Mouse (Mus musculus) neural tube, embryonic 15.5 days (tissue): Measurements from ENCODE around the gene Tlr12. TPM values are rescaled to one million over a fixed set of nuclear protein-coding genes. Genes with fewer than 3 reads are reported as not detected.

Source experiments
- ATAC-seq: fragments of 200-750 bp; cut with Nextera tagmentation; 2 replicates; pipeline ENCODE4 v1.8.0; 2017; ENCODE audit warnings: mild to moderate bottlenecking, moderate TSS enrichment, moderate library complexity; ENCODE audit not compliant: low FRiP score
- H3K27ac ChIP-seq: fragments of 300-500 bp; sonication (generic); replicated peaks from 2 replicates; pipeline ENCODE4 v1.5.1; 2015; ENCODE audit warnings: mild to moderate bottlenecking, inconsistent platforms
- H3K27me3 ChIP-seq: fragments of 300-500 bp; sonication (generic); replicated peaks from 2 replicates; pipeline ENCODE4 v1.6.1; 2015; ENCODE audit warnings: inconsistent platforms
- H3K36me3 ChIP-seq: fragments of 300-500 bp; sonication (generic); 2 replicates; pipeline ENCODE4 v1.6.1; 2015; ENCODE audit warnings: inconsistent platforms
- H3K4me1 ChIP-seq: fragments of 300-500 bp; sonication (generic); 2 replicates; pipeline ENCODE4 v1.6.1; 2015; ENCODE audit warnings: inconsistent platforms
- H3K4me2 ChIP-seq: fragments of 300-500 bp; sonication (generic); 2 replicates; pipeline ENCODE4 v1.6.1; 2015; ENCODE audit warnings: inconsistent platforms, mild to moderate bottlenecking, moderate library complexity
- H3K4me3 ChIP-seq: fragments of 300-500 bp; sonication (generic); replicated peaks from 2 replicates; pipeline ENCODE4 v1.5.1; 2015; ENCODE audit warnings: mild to moderate bottlenecking, inconsistent platforms
- H3K9ac ChIP-seq: fragments of 300-500 bp; sonication (generic); replicated peaks from 2 replicates; pipeline ENCODE4 v1.6.1; 2015; ENCODE audit warnings: mild to moderate bottlenecking, inconsistent platforms
- H3K9me3 ChIP-seq: fragments of 300-500 bp; sonication (generic); replicated peaks from 2 replicates; pipeline ENCODE4 v1.6.1; 2016; ENCODE audit warnings: inconsistent platforms
- WGBS: fragments of 180-500 bp; shearing (Covaris S2); methylation state at CpG from one replicate; pipeline ENCODE4 v1.1.7; 2015; ENCODE audit warnings: mixed read lengths; 5-methylcytosine and 5-hydroxymethylcytosine counted together
- polyA plus RNA-seq: library from polyadenylated mRNA; unstranded; fragments of >200 nt; fragmentation: Nextera tagmentation; extraction: Ambion mirVana; gene quantifications from 2 replicates; pipeline ENCODE4 v1.2.1, GENCODE M21; 2015

Tlr12 gene
- polyA plus RNA-seq, 1 experiment from 2014 or later = 2.0 TPM

DNA sequence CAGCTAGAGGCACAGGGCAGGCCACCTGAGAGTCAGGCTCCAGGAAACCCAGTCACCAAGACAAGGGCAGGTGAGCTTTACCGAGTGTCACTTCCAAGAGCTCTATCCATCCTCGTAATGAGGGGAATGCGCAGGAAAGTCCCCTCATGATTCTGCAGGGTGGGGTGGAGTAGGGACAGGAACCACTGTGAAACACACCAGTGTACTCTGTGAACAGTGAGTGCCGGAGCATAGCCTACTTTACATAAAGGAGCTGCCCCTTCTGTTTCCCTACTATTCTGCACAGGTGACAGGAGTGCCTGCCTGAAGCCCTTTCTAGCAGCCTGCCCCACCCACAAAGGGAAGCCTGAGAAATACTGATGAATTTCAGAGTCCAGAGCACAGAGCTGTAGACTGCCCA is 25.1 kb downstream of the Tlr12 start:
- Histone ChIP-seq H3K4me1 (no peaks in the 10 kb centered on the region), H3K9ac (no peak overlapping the region), H3K36me3 (peaks cover 32% of the 10 kb centered on the region), H3K27me3 (no peaks in the 10 kb centered on the region), H3K27ac (no peak overlapping the region), H3K4me2 (no peak overlapping the region), H3K4me3 (no peak overlapping the region), H3K9me3 (no peaks in the 10 kb centered on the region)
- WGBS = 96% methylated on average over 4 of the region's 4 CpGs
- ATAC-seq = no peak

DNA sequence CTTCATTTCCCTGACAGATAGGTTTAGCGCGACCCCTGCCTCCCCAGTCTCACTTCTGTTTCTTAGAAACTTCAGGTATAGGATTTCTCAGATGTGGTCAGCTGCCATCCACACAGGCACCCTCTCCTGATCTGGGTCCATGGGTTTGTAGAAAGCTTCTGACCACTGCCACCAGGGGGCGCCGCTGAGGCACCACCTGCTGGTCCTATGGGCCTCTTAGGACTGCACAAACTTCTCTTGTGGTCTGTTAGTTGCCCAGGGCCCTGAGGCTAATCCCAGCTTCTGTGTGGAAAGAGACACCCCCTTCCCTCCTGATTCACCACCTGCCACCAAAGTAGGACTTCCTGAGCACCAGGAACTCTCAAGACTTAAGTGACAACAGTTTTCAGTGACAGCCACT is 39.2 kb downstream of the Tlr12 start:
- WGBS = 60% methylated on average over 4 of the region's 4 CpGs
- ATAC-seq = no peak
- no peak overlapping the region for H3K9ac ChIP-seq
- no peak overlapping the region for H3K27ac ChIP-seq
- no peak overlapping the region for H3K4me3 ChIP-seq
- H3K4me2 ChIP-seq = no peak overlapping the region
- peaks cover 54% of the 10 kb centered on the region for H3K36me3 ChIP-seq
- H3K4me1 ChIP-seq = no peaks in the 10 kb centered on the region
- peaks cover 32% of the 10 kb centered on the region for H3K9me3 ChIP-seq
- H3K27me3 ChIP-seq = no peaks in the 10 kb centered on the region

GRCm38 (mm10) chr4:128575811-128576210 is 42.6 kb downstream of the Tlr12 start:
- no peaks in the 10 kb centered on the region for H3K4me1 ChIP-seq
- WGBS = 93% methylated on average over 4 of the region's 4 CpGs
- H3K27ac ChIP-seq = no peak overlapping the region
- no peaks in the 10 kb centered on the region for H3K27me3 ChIP-seq
- ATAC-seq = no peak
- H3K36me3 ChIP-seq = peaks cover 20% of the 10 kb centered on the region
- no peak overlapping the region for H3K9ac ChIP-seq
- H3K4me2 ChIP-seq = no peak overlapping the region
- no peak overlapping the region for H3K4me3 ChIP-seq
- peaks cover 1% of the 10 kb centered on the region; the same call in 1 of the 2 replicates for H3K9me3 ChIP-seq

Other genes with a start within 250 kb of the Tlr12 start
- 4.3 and 4.5 TPM in 2 replicates for gene Zscan20, start 8.5 kb downstream of the Tlr12 start, polyA plus RNA-seq
- 47.6 and 54.5 TPM in 2 replicates for gene Phc2, start 36.1 kb upstream of the Tlr12 start, polyA plus RNA-seq
- 0.34 and 0.41 TPM in 2 replicates for gene A3galt2, start 136.7 kb upstream of the Tlr12 start, polyA plus RNA-seq
- gene Zfp362, start 187.4 kb upstream of the Tlr12 start, polyA plus RNA-seq = 29.3 and 33.6 TPM in 2 replicates